Mouse (Mus musculus) MEL (cell line): ENCODE results near the gene Klf12. TPM values are rescaled to one million over a fixed set of nuclear protein-coding genes. Genes with fewer than 3 reads are reported as not detected.

ENCODE experiments used
- DNase-seq: peaks from one replicate; pipeline ENCODE4 v3.0.0; 2011; ENCODE audit warnings: low read depth, low spot score
- H3K27ac ChIP-seq: 2 replicates; pipeline ENCODE4 v1.5.1; 2012; ENCODE audit warnings: low read depth, mild to moderate bottlenecking, control low read depth, low read length, moderate library complexity; ENCODE audit not compliant: control insufficient read depth
- H3K27me3 ChIP-seq, 2 experiments: fragments of 150-350 bp in 1 of 2; sonication (generic) in 1 of 2; 2 replicates each; pipeline ENCODE4 v1.6.1; 2012; ENCODE audit warnings: low read length in 2 of 2, mild to moderate bottlenecking in 2 of 2, improper control_type of control experiment in 1 of 2, moderate library complexity in 1 of 2; ENCODE audit not compliant: insufficient read depth in 2 of 2, control insufficient read depth in 1 of 2
- H3K36me3 ChIP-seq, 2 experiments: 2 replicates each; pipeline ENCODE4 v1.6.1; 2012 to 2014; ENCODE audit warnings: low read length in 2 of 2, improper control_type of control experiment in 1 of 2, inconsistent platforms in 1 of 2, mild to moderate bottlenecking in 1 of 2; ENCODE audit not compliant: insufficient read depth in 2 of 2, control insufficient read depth in 1 of 2
- H3K4me1 ChIP-seq, 2 experiments: fragments of 150-350 bp in 1 of 2; sonication (generic) in 1 of 2; 2 replicates each; pipeline ENCODE4 v1.6.1; 2012; ENCODE audit warnings: low read length in 2 of 2, improper control_type of control experiment in 1 of 2, mild to moderate bottlenecking in 1 of 2; ENCODE audit not compliant: insufficient read depth in 2 of 2, control insufficient read depth in 1 of 2
- H3K4me3 ChIP-seq, 2 experiments: fragments of 150-350 bp in 1 of 2; sonication (generic) in 1 of 2; 2 replicates each; pipeline ENCODE4 v1.5.1; 2012; ENCODE audit warnings: low read depth in 2 of 2, low read length in 2 of 2, mild to moderate bottlenecking in 2 of 2, moderate library complexity in 2 of 2, control low read depth in 1 of 2, improper control_type of control experiment in 1 of 2; ENCODE audit not compliant: control insufficient read depth in 1 of 2, insufficient read depth in 1 of 2
- H3K79me2 ChIP-seq: 2 replicates; pipeline ENCODE4 v1.6.1; 2012; ENCODE audit warnings: mild to moderate bottlenecking, low read length, moderate library complexity; ENCODE audit not compliant: control insufficient read depth, poor library complexity, insufficient read depth
- H3K9ac ChIP-seq: 2 replicates; pipeline ENCODE4 v1.6.1; 2012; ENCODE audit warnings: low read depth, mild to moderate bottlenecking, control low read depth, low read length, moderate library complexity; ENCODE audit not compliant: control insufficient read depth, poor library complexity, severe bottlenecking
- H3K9me3 ChIP-seq: fragments of 150-350 bp; sonication (generic); replicated peaks from 2 replicates; pipeline ENCODE4 v1.6.1; 2012; ENCODE audit warnings: mild to moderate bottlenecking, low read length, improper control_type of control experiment, moderate library complexity; ENCODE audit not compliant: insufficient read depth
- CHD2 ChIP-seq: IDR thresholded peaks from 2 replicates; pipeline ENCODE4 v1.6.1; 2011; ENCODE audit warnings: low read length, improper control_type of control experiment
- CTCF ChIP-seq, 3 experiments: IDR thresholded peaks in 2 of 3; conservative IDR thresholded peaks in 1 of 3; 2 replicates each; pipeline ENCODE4 v1.5.1; 2011 to 2012; ENCODE audit warnings: low read length in 3 of 3, low read depth in 2 of 3, mild to moderate bottlenecking in 2 of 3, improper control_type of control experiment in 1 of 3, inconsistent platforms in 1 of 3, mixed read lengths in 1 of 3, moderate library complexity in 1 of 3; ENCODE audit not compliant: control insufficient read depth in 1 of 3, insufficient read depth in 1 of 3, poor library complexity in 1 of 3, severe bottlenecking in 1 of 3
- ELF1 ChIP-seq: IDR thresholded peaks from 2 replicates; pipeline ENCODE4 v1.6.1; 2014; ENCODE audit warnings: low read depth, mild to moderate bottlenecking, inconsistent platforms, low read length, improper control_type of control experiment, moderate library complexity
- GABPA ChIP-seq: IDR thresholded peaks from 2 replicates; pipeline ENCODE4 v1.6.1; 2012; ENCODE audit warnings: low read depth, mild to moderate bottlenecking, inconsistent platforms, low read length, improper control_type of control experiment, moderate library complexity
- HCFC1 ChIP-seq: IDR thresholded peaks from 2 replicates; pipeline ENCODE4 v1.6.1; 2012; ENCODE audit warnings: low read depth, mild to moderate bottlenecking, inconsistent platforms, low read length, improper control_type of control experiment, moderate library complexity
- MYC ChIP-seq: IDR thresholded peaks from 2 replicates; pipeline ENCODE4 v1.6.1; 2011; ENCODE audit warnings: low read depth, mild to moderate bottlenecking, low read length, improper control_type of control experiment, moderate library complexity
- NELFE ChIP-seq: IDR thresholded peaks from 2 replicates; pipeline ENCODE4 v1.6.1; 2011; ENCODE audit warnings: low read depth, low read length, improper control_type of control experiment
- POLR2A ChIP-seq, 2 experiments: IDR thresholded peaks; 2 replicates each; pipeline ENCODE4 v1.6.1; 2011 to 2012; ENCODE audit warnings: low read length in 2 of 2, mild to moderate bottlenecking in 2 of 2, control low read depth in 1 of 2, improper control_type of control experiment in 1 of 2, low read depth in 1 of 2, moderate library complexity in 1 of 2; ENCODE audit not compliant: control insufficient read depth in 1 of 2, insufficient read depth in 1 of 2, poor library complexity in 1 of 2
- POLR2AphosphoS5 ChIP-seq: IDR thresholded peaks from 2 replicates; pipeline ENCODE4 v1.6.1; 2012; ENCODE audit warnings: low read depth, borderline replicate concordance, mild to moderate bottlenecking, inconsistent platforms, low read length, moderate library complexity, mixed read lengths
- TAL1 ChIP-seq: IDR thresholded peaks from 2 replicates; pipeline ENCODE4 v1.6.1; 2012; ENCODE audit warnings: mild to moderate bottlenecking, inconsistent platforms, low read length, moderate library complexity, mixed read lengths
- ZC3H11A ChIP-seq: IDR thresholded peaks from 2 replicates; pipeline ENCODE4 v1.6.1; 2012; ENCODE audit warnings: low read depth, mild to moderate bottlenecking, inconsistent platforms, low read length, improper control_type of control experiment
- ZMIZ1 ChIP-seq: IDR thresholded peaks from 2 replicates; pipeline ENCODE4 v1.6.1; 2012; ENCODE audit warnings: low read depth, mild to moderate bottlenecking, inconsistent platforms, low read length, improper control_type of control experiment, moderate library complexity
- ZNF384 ChIP-seq: IDR thresholded peaks from 2 replicates; pipeline ENCODE4 v1.6.1; 2012; ENCODE audit warnings: low read depth, mild to moderate bottlenecking, inconsistent platforms, low read length, improper control_type of control experiment
- polyA plus RNA-seq, 2 experiments: library from polyadenylated mRNA; stranded (reverse) in 1 of 2; unstranded in 1 of 2; fragments of >175 nt in 1 of 2; fragments of >200 nt in 1 of 2; gene quantifications; 2 replicates each; pipeline versions ENCODE4 v1.2.1 to v1.2.4; 2012; ENCODE audit warnings: low replicate concordance in 2 of 2, low read depth in 1 of 2; ENCODE audit not compliant: insufficient read length in 2 of 2, insufficient read depth in 1 of 2, missing spikeins in 1 of 2
- total RNA-seq: library from RNA; depleted of rRNA; stranded (reverse); fragments of 300-350 nt; gene quantifications from 2 replicates; pipeline ENCODE4 v1.2.3, GENCODE M21; 2012

Gene Klf12
- total and polyA plus RNA-seq, 3 experiments = 0.42 to 1.2 TPM; not detected in 1

GRCm38 (mm10) chr14:100224151-100224550 lies 60.3 kb downstream of the Klf12 start:
- Histone ChIP-seq H3K27ac (no peak overlapping the region), H3K4me1 (no peaks in the 10 kb centered on the region)
- no peak for TF ChIP-seq POLR2AphosphoS5
- TF ChIP-seq ZNF384 = no peak
- TF ChIP-seq MYC = no peak
- TF ChIP-seq NELFE = no peak
- no peak for TF ChIP-seq HCFC1
- no peak for TF ChIP-seq CHD2
- no peak for TF ChIP-seq ZC3H11A
- no peak for TF ChIP-seq ZMIZ1
- no peak for TF ChIP-seq TAL1

GRCm38 (mm10) chr14:100222260-100222659 lies 62.2 kb downstream of the Klf12 start:
- Histone ChIP-seq H3K79me2 (no peaks in the 10 kb centered on the region), H3K9ac (no peak overlapping the region), H3K4me1 (no peaks in the 10 kb centered on the region), H3K27me3 (no peaks in the 10 kb centered on the region), H3K4me3 (no peak overlapping the region), H3K36me3 (no peaks in the 10 kb centered on the region), H3K27ac (no peak overlapping the region), H3K9me3 (no peaks in the 10 kb centered on the region)
- TF ChIP-seq ELF1 (no peak), TAL1 (no peak), GABPA (no peak)
- DNase-seq = no peak

More at GRCm38 (mm10) chr14:100224151-100224550, 60.3 kb downstream of the Klf12 start:
- Histone ChIP-seq H3K36me3 (no peaks in the 10 kb centered on the region), H3K4me3 (no peak overlapping the region), H3K27me3 (no peaks in the 10 kb centered on the region), H3K9me3 (no peaks in the 10 kb centered on the region), H3K9ac (no peak overlapping the region), H3K79me2 (no peaks in the 10 kb centered on the region)
- no peak for DNase-seq

- TF ChIP-seq CTCF (IDR thresholded peaks at IDR 0.05 in 2 of 3, conservative IDR thresholded peaks at IDR 0.05 in 1 of 3; ENCODE audit: control insufficient read depth in 1 of 3, insufficient read depth in 1 of 3, low read depth in 2 of 3, low read length in 3 of 3, poor library complexity in 1 of 3, severe bottlenecking in 1 of 3) (no peak), POLR2A (IDR thresholded peaks at IDR 0.05; ENCODE audit: control insufficient read depth in 1 of 2, insufficient read depth in 1 of 2, low read depth in 1 of 2, low read length in 2 of 2, poor library complexity in 1 of 2) (no peak)
- H3K4me3 ChIP-seq = no peak overlapping the region
- H3K9me3 ChIP-seq = no peaks in the 10 kb centered on the region
- no peaks in the 10 kb centered on the region for H3K79me2 ChIP-seq
- no peak for DNase-seq
- H3K9ac ChIP-seq = no peak overlapping the region
- no peaks in the 10 kb centered on the region for H3K4me1 ChIP-seq
- H3K27me3 ChIP-seq = no peaks in the 10 kb centered on the region
- H3K36me3 ChIP-seq = no peaks in the 10 kb centered on the region
- H3K27ac ChIP-seq = no peak overlapping the region
Observed at GRCm38 (mm10) chr14:100215213-100215785, 69.2 kb downstream of the Klf12 start.
